Mouse (Mus musculus): ENCODE results near the gene Cox14. TPM values are rescaled to one million over a fixed set of nuclear protein-coding genes. Genes with fewer than 3 reads are reported as not detected.

Cox14 gene
- polyA plus RNA-seq, 1 experiment from 2014 or later: 134 TPM

DNA sequence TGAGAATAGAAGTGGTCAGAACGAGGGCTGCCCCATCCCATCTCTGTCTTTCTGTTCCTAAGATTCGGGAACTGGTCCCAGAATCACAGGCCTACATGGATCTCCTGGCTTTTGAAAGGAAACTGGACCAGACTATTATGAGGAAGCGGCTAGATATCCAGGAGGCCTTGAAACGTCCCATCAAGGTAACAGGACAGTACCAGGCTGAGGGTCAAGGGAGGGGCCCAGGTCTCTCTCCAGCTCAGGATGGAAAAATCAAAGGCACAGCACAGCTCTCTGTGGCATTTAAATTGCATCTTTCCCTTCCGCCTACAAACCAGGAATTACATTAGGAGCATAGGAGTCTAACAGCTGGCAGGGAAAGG, 21.8 kb upstream of the Cox14 start:
- no peaks in the 10 kb centered on the region for H3K27me3 ChIP-seq (ENCODE audit: control insufficient read depth, insufficient read depth, low read length)
- H3K9me3 ChIP-seq (ENCODE audit: control insufficient read depth, low read length): no peaks in the 10 kb centered on the region
- WGBS: 65% methylated on average over 5 of the region's 5 CpGs
- DNase-seq (ENCODE audit: low spot score): no peak
- peaks cover 18% of the 10 kb centered on the region for H3K4me1 ChIP-seq (ENCODE audit: control insufficient read depth, insufficient read depth, low read length)
- H3K9ac ChIP-seq (ENCODE audit: low read length): peak overlapping the region; percentile 99
- peak overlapping the region; percentile 91 for H3K27ac ChIP-seq (ENCODE audit: low read depth, low read length)
- H3K4me2 ChIP-seq (ENCODE audit: low read depth): peak overlapping the region; percentile 63
- no peak for ATAC-seq (ENCODE audit: insufficient read depth, low FRiP score, low TSS enrichment)
- peaks cover 21% of the 10 kb centered on the region for H3K36me3 ChIP-seq (ENCODE audit: control insufficient read depth, insufficient read depth, low read length)
- H3K4me3 ChIP-seq (ENCODE audit: low read depth, low read length): peak overlapping the region; percentile 85

DNA sequence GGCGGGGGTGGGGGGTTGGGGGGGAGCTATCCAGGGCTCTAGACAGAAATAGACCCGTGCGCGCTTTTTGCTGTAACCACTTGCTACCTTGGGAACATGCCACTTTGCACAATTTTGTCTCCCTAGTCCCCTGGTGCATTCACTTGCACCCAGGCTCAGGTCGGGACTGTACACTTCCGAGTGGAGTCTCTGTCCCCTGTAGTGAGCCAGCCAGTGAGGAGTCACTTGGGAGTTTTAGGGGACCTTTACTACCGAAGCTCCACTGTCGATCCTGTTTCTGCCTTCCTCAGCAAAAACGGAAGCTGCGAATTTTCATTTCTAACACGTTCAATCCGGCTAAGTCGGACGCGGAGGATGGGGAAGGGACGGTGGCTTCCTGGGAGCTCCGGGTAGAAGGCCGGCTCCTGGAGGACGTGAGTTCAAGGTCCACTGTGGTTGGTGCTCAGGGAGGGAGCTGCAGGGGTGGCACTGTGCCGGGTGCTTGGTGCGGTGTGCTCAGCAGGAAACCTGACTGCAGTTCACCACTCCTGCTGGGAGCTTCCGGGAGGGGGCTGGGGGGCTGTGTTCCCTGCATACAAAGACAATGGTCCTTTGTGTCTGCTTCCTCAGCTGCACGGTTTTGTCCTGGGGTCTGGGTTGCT, 21.3 kb upstream of the Cox14 start:
- Histone ChIP-seq H3K4me2 (ENCODE audit: low read depth) (peak overlapping the region; percentile 63), H3K9me3 (ENCODE audit: control insufficient read depth, low read length) (no peaks in the 10 kb centered on the region), H3K36me3 (ENCODE audit: control insufficient read depth, insufficient read depth, low read length) (peaks cover 26% of the 10 kb centered on the region), H3K27me3 (ENCODE audit: control insufficient read depth, insufficient read depth, low read length) (no peaks in the 10 kb centered on the region), H3K4me1 (ENCODE audit: control insufficient read depth, insufficient read depth, low read length) (peaks cover 18% of the 10 kb centered on the region), H3K9ac (ENCODE audit: low read length) (peak overlapping the region; percentile 99), H3K27ac (ENCODE audit: low read depth, low read length) (peak overlapping the region; percentile 91), H3K4me3 (ENCODE audit: low read depth, low read length) (peak overlapping the region; percentile 85)
- DNase-seq (ENCODE audit: low spot score) (peak; percentile 53), ATAC-seq (ENCODE audit: insufficient read depth, low FRiP score, low TSS enrichment) (no peak)
- WGBS: 33% methylated on average over 23 of the region's 23 CpGs

DNA sequence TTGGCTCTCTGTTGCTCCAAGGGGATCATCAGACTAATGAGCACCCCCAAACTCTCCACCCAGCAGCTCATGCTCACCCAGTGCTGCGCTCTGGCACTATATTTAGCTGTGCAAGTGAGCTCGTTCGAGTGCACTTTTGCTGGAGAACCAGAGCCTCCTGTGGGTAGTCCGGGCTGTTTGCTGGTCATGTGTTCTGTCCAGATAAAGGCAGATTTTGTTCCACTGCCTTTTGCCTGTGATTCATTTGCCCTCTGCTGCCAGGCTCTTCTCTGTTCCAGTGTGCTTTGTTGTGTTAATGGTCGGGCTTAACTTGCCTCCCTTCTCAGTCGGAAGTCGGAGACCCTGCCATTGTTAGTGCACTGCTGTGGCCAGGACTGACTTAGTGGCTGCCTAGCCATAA, 20.5 kb upstream of the Cox14 start:
- H3K27me3 ChIP-seq (ENCODE audit: control insufficient read depth, insufficient read depth, low read length): no peaks in the 10 kb centered on the region
- ATAC-seq (ENCODE audit: insufficient read depth, low FRiP score, low TSS enrichment) (peak; percentile 45; the same call in 1 of the 2 replicates), DNase-seq (ENCODE audit: low spot score) (peak; percentile 57)
- peaks cover 31% of the 10 kb centered on the region for H3K36me3 ChIP-seq (ENCODE audit: control insufficient read depth, insufficient read depth, low read length)
- H3K4me2 ChIP-seq (ENCODE audit: low read depth): peak overlapping the region; percentile 63
- no peaks in the 10 kb centered on the region for H3K9me3 ChIP-seq (ENCODE audit: control insufficient read depth, low read length)
- 35% methylated on average over 7 of the region's 7 CpGs for WGBS
- H3K9ac ChIP-seq (ENCODE audit: low read length): peak overlapping the region; percentile 99
- peak overlapping the region; percentile 91 for H3K27ac ChIP-seq (ENCODE audit: low read depth, low read length)
- peaks cover 18% of the 10 kb centered on the region for H3K4me1 ChIP-seq (ENCODE audit: control insufficient read depth, insufficient read depth, low read length)
- peak overlapping the region; percentile 85 for H3K4me3 ChIP-seq (ENCODE audit: low read depth, low read length)

DNA sequence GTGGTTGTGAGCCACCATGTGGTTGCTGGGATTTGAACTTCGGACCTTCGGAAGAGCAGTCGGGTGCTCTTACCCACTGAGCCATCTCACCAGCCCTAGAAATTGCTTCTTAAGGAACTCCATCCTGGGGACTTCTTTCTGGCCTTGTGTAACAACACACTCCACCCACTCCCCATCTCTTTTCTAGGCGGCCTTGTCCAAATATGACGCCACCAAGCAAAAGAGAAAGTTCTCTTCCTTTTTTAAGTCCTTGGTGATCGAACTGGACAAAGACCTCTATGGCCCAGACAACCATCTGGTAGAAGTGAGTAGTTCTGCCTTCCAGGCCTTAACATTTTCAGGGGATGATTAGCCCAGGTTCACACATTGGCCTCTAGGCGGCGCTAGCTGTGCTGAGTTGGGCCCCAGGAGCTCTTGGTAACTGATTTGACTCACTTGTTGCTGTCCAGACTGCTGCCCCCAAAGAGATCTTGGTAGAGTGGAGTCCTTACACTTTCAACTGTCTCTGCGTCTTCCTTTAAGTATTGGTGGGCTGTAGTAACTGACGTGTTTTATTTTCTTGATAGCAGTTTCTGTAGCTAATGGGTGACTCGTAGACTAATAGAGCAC, 19.9 kb upstream of the Cox14 start, which contains the start of gene Gm17349:
TSS of gene Gm17349 (minus strand) at position 51 of the 609 bp plus-strand sequence.
- Histone ChIP-seq H3K36me3 (ENCODE audit: control insufficient read depth, insufficient read depth, low read length) (peaks cover 37% of the 10 kb centered on the region), H3K27me3 (ENCODE audit: control insufficient read depth, insufficient read depth, low read length) (no peaks in the 10 kb centered on the region), H3K9me3 (ENCODE audit: control insufficient read depth, low read length) (no peaks in the 10 kb centered on the region), H3K4me3 (ENCODE audit: low read depth, low read length) (peak within 1 kb of the TSS; percentile 85), H3K27ac (ENCODE audit: low read depth, low read length) (peak within 1 kb of the TSS; percentile 91), H3K4me1 (ENCODE audit: control insufficient read depth, insufficient read depth, low read length) (peaks cover 18% of the 10 kb centered on the region), H3K4me2 (ENCODE audit: low read depth) (peak within 1 kb of the TSS; percentile 63), H3K9ac (ENCODE audit: low read length) (peak within 1 kb of the TSS; percentile 99)
- peak; percentile 70 for DNase-seq (ENCODE audit: low spot score)
- no peak for ATAC-seq (ENCODE audit: insufficient read depth, low FRiP score, low TSS enrichment)
- WGBS: 70% methylated on average over 11 of the region's 11 CpGs

DNA sequence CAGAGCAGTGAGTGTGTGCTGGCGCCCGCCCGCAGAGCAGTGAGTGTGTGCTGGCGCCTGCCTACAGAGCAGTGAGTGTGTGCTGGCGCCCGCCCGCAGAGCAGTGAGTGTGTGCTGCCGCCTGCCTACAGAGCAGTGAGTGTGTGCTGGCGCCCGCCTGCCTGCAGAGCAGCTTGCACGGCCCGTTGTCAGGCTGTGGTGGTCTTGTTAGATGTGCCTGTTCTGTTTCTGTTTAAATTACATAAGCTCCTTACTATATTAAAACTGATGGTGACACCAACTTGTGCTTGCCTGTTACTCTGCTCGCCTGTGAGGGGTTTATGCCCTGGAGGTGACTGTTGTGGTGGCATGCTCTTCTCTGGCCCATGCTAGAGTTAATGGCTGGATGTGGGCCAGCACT, 17.2 kb upstream of the Cox14 start:
- no peak overlapping the region for H3K4me2 ChIP-seq (ENCODE audit: low read depth)
- H3K4me1 ChIP-seq (ENCODE audit: control insufficient read depth, insufficient read depth, low read length): peaks cover 14% of the 10 kb centered on the region
- no peaks in the 10 kb centered on the region for H3K27me3 ChIP-seq (ENCODE audit: control insufficient read depth, insufficient read depth, low read length)
- no peak overlapping the region for H3K4me3 ChIP-seq (ENCODE audit: low read depth, low read length)
- WGBS: 94% methylated on average over 13 of the region's 13 CpGs
- peaks cover 54% of the 10 kb centered on the region for H3K36me3 ChIP-seq (ENCODE audit: control insufficient read depth, insufficient read depth, low read length)
- H3K27ac ChIP-seq (ENCODE audit: low read depth, low read length): no peak overlapping the region
- ATAC-seq (ENCODE audit: insufficient read depth, low FRiP score, low TSS enrichment): no peak
- no peak for DNase-seq (ENCODE audit: low spot score)
- no peak overlapping the region for H3K9ac ChIP-seq (ENCODE audit: low read length)
- no peaks in the 10 kb centered on the region for H3K9me3 ChIP-seq (ENCODE audit: control insufficient read depth, low read length)

DNA sequence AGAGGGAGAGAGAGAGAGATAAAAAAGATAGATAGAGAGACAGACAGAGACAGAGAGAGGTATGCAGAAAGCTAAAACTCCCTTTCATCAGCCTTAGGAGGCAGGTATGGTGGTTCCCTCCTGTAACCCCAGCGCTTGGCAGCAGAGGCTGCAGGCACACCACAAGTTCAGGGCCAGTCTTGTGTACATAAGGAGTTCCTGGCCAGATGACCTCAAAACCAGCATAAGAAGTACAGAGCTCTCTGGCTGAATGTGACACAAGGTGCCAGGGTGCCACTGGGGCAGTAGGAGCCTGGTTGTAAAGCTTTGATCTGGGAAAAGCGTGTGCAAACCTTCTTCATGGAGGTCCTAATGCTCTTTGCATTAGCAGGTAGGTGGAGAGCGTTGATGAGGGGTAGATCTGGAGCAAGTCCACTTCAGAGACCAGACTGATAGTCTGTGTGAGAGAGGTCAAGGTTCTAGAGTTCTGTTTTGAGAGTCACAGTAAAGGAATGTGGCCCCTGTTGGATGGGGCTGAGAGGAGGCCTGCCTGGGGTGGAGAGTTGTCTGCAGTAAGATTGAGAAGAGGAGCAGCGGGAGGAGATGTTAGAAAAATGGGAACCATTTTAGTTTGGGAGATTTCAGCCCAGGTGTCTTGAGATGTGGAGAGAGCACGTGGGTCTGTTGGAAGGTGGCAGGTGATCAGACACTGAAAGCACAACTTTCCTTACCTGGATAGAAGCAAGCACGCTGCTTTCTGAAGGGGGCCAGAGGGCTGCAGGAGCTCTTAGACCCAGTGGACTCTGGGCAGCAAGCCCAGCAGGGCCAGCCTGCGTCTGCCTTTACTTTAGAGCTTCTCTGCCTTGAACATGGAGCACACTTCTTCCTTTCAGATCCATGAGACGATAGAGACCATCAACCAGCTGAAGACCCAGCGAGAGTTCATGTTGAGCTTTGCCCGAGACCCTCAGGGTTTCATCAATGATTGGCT, 14.9 kb upstream of the Cox14 start:
- H3K9ac ChIP-seq (ENCODE audit: low read length): no peak overlapping the region
- WGBS: 94% methylated on average over 10 of the region's 10 CpGs
- ATAC-seq (ENCODE audit: insufficient read depth, low FRiP score, low TSS enrichment): no peak

DNA sequence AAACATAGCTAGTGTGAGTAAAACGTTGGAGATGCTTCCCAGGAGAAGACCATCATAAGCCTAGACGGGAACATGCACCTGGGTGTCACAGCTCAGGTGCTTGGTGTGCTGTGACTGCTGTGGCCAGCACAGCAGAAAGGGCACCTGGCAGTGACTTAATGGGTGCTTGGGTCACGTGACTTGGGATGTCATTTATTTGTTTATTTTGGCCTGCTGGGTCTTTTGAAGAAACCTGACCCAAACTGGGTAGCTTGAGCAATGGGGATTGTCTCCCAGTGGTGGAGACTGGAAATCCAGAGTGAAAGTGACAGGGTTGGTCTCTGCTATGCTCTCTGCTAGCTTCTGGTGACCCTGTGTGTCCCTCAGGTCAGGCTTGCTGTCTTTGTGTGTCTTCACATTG, 13.9 kb upstream of the Cox14 start:
- no peak overlapping the region for H3K9ac ChIP-seq (ENCODE audit: low read length)

More for the DNA sequence above, 14.9 kb upstream of the Cox14 start:
- no peak overlapping the region for H3K4me3 ChIP-seq (ENCODE audit: low read depth, low read length)
- H3K4me2 ChIP-seq (ENCODE audit: low read depth): no peak overlapping the region
- no peaks in the 10 kb centered on the region for H3K27me3 ChIP-seq (ENCODE audit: control insufficient read depth, insufficient read depth, low read length)
- peaks cover 58% of the 10 kb centered on the region for H3K36me3 ChIP-seq (ENCODE audit: control insufficient read depth, insufficient read depth, low read length)
- no peaks in the 10 kb centered on the region for H3K4me1 ChIP-seq (ENCODE audit: control insufficient read depth, insufficient read depth, low read length)
- H3K27ac ChIP-seq (ENCODE audit: low read depth, low read length): no peak overlapping the region
- H3K9me3 ChIP-seq (ENCODE audit: control insufficient read depth, low read length): no peaks in the 10 kb centered on the region
- DNase-seq (ENCODE audit: low spot score): no peak

DNA sequence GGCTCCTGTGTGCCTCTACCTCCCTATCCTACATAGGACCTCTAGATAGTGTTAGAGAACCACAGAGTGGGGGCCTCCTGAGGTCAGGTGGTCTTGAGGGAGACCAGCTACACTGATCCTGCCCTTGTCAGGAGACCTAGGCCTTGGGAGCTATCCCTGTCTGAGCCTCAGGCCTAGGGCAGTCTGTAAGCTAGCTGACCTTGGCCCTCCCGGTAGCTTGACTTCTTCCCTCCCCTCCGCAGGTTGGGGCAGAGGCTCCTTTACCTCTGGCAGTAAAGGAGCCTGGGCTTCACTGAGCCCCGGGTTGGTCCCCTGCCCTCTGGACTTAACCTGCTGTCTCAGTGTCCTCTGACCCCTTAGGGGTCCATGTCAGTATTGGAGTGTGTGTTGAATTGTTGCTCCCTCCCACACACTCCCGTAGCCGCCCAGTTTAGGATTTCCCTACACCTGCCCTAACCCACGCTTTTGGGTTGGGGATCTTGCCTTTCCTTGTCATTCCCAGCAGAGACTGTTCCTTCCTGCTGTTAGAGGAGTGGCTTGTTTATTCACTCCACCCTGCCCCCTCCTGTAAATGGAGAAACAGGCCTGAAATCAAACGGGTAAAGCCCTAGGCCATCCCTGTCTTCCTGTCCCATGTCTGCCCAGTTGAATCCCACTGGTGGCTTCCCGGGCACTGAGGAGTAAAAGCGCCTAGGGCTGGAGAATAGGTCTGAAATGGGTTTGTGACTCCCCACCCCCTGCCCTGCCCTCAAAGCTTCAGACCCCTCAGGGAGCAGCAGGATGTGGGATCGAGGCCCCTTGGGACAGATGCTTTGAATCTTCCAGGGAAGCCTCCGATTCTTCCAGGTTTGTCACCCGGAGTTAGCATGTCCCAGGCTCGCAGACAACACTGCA, 12.5 kb upstream of the Cox14 start:
- 76% methylated on average over 13 of the region's 13 CpGs for WGBS
- no peak overlapping the region for H3K4me2 ChIP-seq (ENCODE audit: low read depth)
- peaks cover 44% of the 10 kb centered on the region for H3K36me3 ChIP-seq (ENCODE audit: control insufficient read depth, insufficient read depth, low read length)
- H3K4me1 ChIP-seq (ENCODE audit: control insufficient read depth, insufficient read depth, low read length): peaks cover 5% of the 10 kb centered on the region; the same call in 1 of the 2 replicates
- no peak for ATAC-seq (ENCODE audit: insufficient read depth, low FRiP score, low TSS enrichment)
- no peak overlapping the region; the same call in 1 of the 2 replicates for H3K9ac ChIP-seq (ENCODE audit: low read length)
- H3K4me3 ChIP-seq (ENCODE audit: low read depth, low read length): no peak overlapping the region
- DNase-seq (ENCODE audit: low spot score): no peak
- no peaks in the 10 kb centered on the region for H3K9me3 ChIP-seq (ENCODE audit: control insufficient read depth, low read length)
- no peak overlapping the region for H3K27ac ChIP-seq (ENCODE audit: low read depth, low read length)
- H3K27me3 ChIP-seq (ENCODE audit: control insufficient read depth, insufficient read depth, low read length): no peaks in the 10 kb centered on the region

More for the DNA sequence above, 13.9 kb upstream of the Cox14 start:
- Histone ChIP-seq H3K4me2 (ENCODE audit: low read depth) (no peak overlapping the region), H3K27ac (ENCODE audit: low read depth, low read length) (no peak overlapping the region), H3K9me3 (ENCODE audit: control insufficient read depth, low read length) (no peaks in the 10 kb centered on the region), H3K4me3 (ENCODE audit: low read depth, low read length) (no peak overlapping the region), H3K4me1 (ENCODE audit: control insufficient read depth, insufficient read depth, low read length) (peaks cover 5% of the 10 kb centered on the region; the same call in 1 of the 2 replicates), H3K36me3 (ENCODE audit: control insufficient read depth, insufficient read depth, low read length) (peaks cover 52% of the 10 kb centered on the region), H3K27me3 (ENCODE audit: control insufficient read depth, insufficient read depth, low read length) (no peaks in the 10 kb centered on the region)
- ATAC-seq (ENCODE audit: insufficient read depth, low FRiP score, low TSS enrichment) (no peak), DNase-seq (ENCODE audit: low spot score) (no peak)
- WGBS: 78% methylated on average over 3 of the region's 3 CpGs

All from neural tube, embryonic 11.5 days (tissue).